Mouse (Mus musculus) megakaryocyte, embryonic 14.5 days (primary cell): Measurements from ENCODE around the gene Samd8.

ENCODE experiments used
- FLI1 ChIP-seq: IDR thresholded peaks from 2 replicates; pipeline ENCODE4 v1.6.1; 2012; ENCODE audit warnings: low read length, inconsistent platforms, mixed read lengths
- GATA1 ChIP-seq: IDR thresholded peaks from 3 replicates; pipeline ENCODE4 v1.6.1; 2012; ENCODE audit warnings: mixed read lengths, low read length, inconsistent platforms, borderline replicate concordance

DNA sequence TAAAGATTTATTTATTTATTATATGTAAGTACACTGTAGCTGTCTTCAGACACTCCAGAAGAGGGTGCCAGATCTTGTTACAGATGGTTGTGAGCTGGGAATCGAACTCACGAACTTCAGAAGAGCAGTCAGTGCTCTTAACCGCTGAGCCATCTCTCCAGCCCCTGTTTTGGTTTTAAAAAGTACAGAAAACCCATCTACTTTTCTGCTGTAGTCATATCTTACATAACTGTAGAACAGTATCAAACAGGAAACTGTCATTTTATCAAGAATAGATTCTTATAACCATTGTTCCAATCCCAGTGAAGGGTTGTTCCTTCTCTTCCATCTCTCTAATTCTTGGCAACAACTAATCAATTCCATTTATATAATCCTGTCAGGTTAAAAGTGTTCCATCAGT lies 13.4 kb downstream of the Samd8 start:
- no peak for TF ChIP-seq FLI1
- TF ChIP-seq GATA1: no peak
